Mouse (Mus musculus): ENCODE data around the gene Cep290. TPM values are rescaled to one million over a fixed set of nuclear protein-coding genes. Genes with fewer than 3 reads are reported as not detected.

The Cep290 gene
- polyA plus RNA-seq (2012; fragmentation: generic; extraction: Trizol) = 0.89 TPM

- Histone ChIP-seq H3K4me3 (peak within 1 kb of the TSS; percentile 85), H3K27me3 (ENCODE audit: control insufficient read depth, insufficient read depth, insufficient read length) (no peaks in the 10 kb centered on the region), H3K36me3 (ENCODE audit: control insufficient read depth, insufficient read depth) (no peaks in the 10 kb centered on the region), H3K4me2 (ENCODE audit: low read depth) (peak within 1 kb of the TSS; percentile 91), H3K79me2 (ENCODE audit: control insufficient read depth, insufficient read depth) (peaks cover 39% of the 10 kb centered on the region), H3ac (ENCODE audit: control insufficient read depth, insufficient read length) (peak within 1 kb of the TSS; percentile 56)
- peak; percentile 68 for TF ChIP-seq POLR2A (IDR thresholded peaks at IDR 0.05; ENCODE audit: insufficient read length, low read depth)
- TF ChIP-seq TCF3 (IDR thresholded peaks at IDR 0.05; ENCODE audit: insufficient read length, low read depth) = no peak
- peak; percentile 54 for TF ChIP-seq POLR2AphosphoS2 (IDR thresholded peaks at IDR 0.05; ENCODE audit: insufficient read length, low read depth)
- TF ChIP-seq MYOD1 (IDR thresholded peaks at IDR 0.05; ENCODE audit: control insufficient read depth in 1 of 3, insufficient read length in 2 of 3, low read depth in 2 of 3) = no peak
Observed at GRCm38 (mm10) chr10:100487097-100487978, at the start of gene Cep290, which contains the start of gene Tmtc3. Cep290 (plus strand) TSS chr10:100487558. Tmtc3 (minus strand) TSS chr10:100487350.

- Histone ChIP-seq H3K4me3 (no peak overlapping the region), H3ac (ENCODE audit: control insufficient read depth, insufficient read length) (no peak overlapping the region), H3K79me2 (ENCODE audit: control insufficient read depth, insufficient read depth) (no peaks in the 10 kb centered on the region), H3K4me2 (ENCODE audit: low read depth) (no peak overlapping the region), H3K36me3 (ENCODE audit: control insufficient read depth, insufficient read depth) (peaks cover 18% of the 10 kb centered on the region), H3K27me3 (ENCODE audit: control insufficient read depth, insufficient read depth, insufficient read length) (no peaks in the 10 kb centered on the region)
- no peak for TF ChIP-seq E2F4 (IDR thresholded peaks at IDR 0.05; ENCODE audit: insufficient read depth)
Observed at GRCm38 (mm10) chr10:100449394-100449793, 38.0 kb upstream of the Cep290 start.

- Histone ChIP-seq H3K79me2 (ENCODE audit: control insufficient read depth, insufficient read depth) (no peaks in the 10 kb centered on the region), H3K4me2 (ENCODE audit: low read depth) (no peak overlapping the region), H3ac (ENCODE audit: control insufficient read depth, insufficient read length) (no peak overlapping the region), H3K4me3 (no peak overlapping the region), H3K27me3 (ENCODE audit: control insufficient read depth, insufficient read depth, insufficient read length) (no peaks in the 10 kb centered on the region), H3K36me3 (ENCODE audit: control insufficient read depth, insufficient read depth) (peaks cover 24% of the 10 kb centered on the region)
- TF ChIP-seq MYOD1 (IDR thresholded peaks at IDR 0.05; ENCODE audit: control insufficient read depth in 1 of 3, insufficient read length in 2 of 3, low read depth in 2 of 3) (no peak), E2F4 (IDR thresholded peaks at IDR 0.05; ENCODE audit: insufficient read depth) (no peak), REST (IDR thresholded peaks at IDR 0.05; ENCODE audit: insufficient read depth, insufficient read length) (no peak), MYOG (IDR thresholded peaks at IDR 0.05; ENCODE audit: control insufficient read depth in 1 of 3, insufficient read depth in 1 of 3, insufficient read length in 2 of 3, low read depth in 2 of 3) (no peak), USF1 (IDR thresholded peaks at IDR 0.05; ENCODE audit: low read depth) (no peak), MAX (IDR thresholded peaks at IDR 0.05; ENCODE audit: low read depth) (no peak), POLR2AphosphoS2 (IDR thresholded peaks at IDR 0.05; ENCODE audit: insufficient read length, low read depth) (no peak), POLR2A (IDR thresholded peaks at IDR 0.05; ENCODE audit: insufficient read length, low read depth) (no peak)
Observed at GRCm38 (mm10) chr10:100460515-100460914, 26.8 kb upstream of the Cep290 start.

GRCm38 (mm10) chr10:100475040-100475439 is 12.3 kb upstream of the Cep290 start:
- TF ChIP-seq MYOG (IDR thresholded peaks at IDR 0.05; ENCODE audit: control insufficient read depth in 1 of 3, insufficient read depth in 1 of 3, insufficient read length in 2 of 3, low read depth in 2 of 3) (no peak), SRF (IDR thresholded peaks at IDR 0.05; ENCODE audit: control insufficient read depth, insufficient read length, low read depth) (no peak), MAX (IDR thresholded peaks at IDR 0.05; ENCODE audit: low read depth) (no peak), POLR2AphosphoS2 (IDR thresholded peaks at IDR 0.05; ENCODE audit: insufficient read length, low read depth) (no peak), E2F4 (IDR thresholded peaks at IDR 0.05; ENCODE audit: insufficient read depth) (no peak), POLR2A (IDR thresholded peaks at IDR 0.05; ENCODE audit: insufficient read length, low read depth) (no peak), REST (IDR thresholded peaks at IDR 0.05; ENCODE audit: insufficient read depth, insufficient read length) (no peak), CEBPB (IDR thresholded peaks at IDR 0.05; ENCODE audit: insufficient read depth, poor library complexity, severe bottlenecking) (no peak), USF1 (IDR thresholded peaks at IDR 0.05; ENCODE audit: low read depth) (no peak), TCF3 (IDR thresholded peaks at IDR 0.05; ENCODE audit: insufficient read length, low read depth) (no peak), MYOD1 (IDR thresholded peaks at IDR 0.05; ENCODE audit: control insufficient read depth in 1 of 3, insufficient read length in 2 of 3, low read depth in 2 of 3) (no peak), TCF12 (IDR thresholded peaks at IDR 0.05; ENCODE audit: insufficient read depth, poor library complexity, severe bottlenecking) (no peak)
- Histone ChIP-seq H3K27me3 (ENCODE audit: control insufficient read depth, insufficient read depth, insufficient read length) (no peaks in the 10 kb centered on the region), H3K79me2 (ENCODE audit: control insufficient read depth, insufficient read depth) (peaks cover 5% of the 10 kb centered on the region), H3K36me3 (ENCODE audit: control insufficient read depth, insufficient read depth) (no peaks in the 10 kb centered on the region), H3K4me3 (no peak overlapping the region), H3K4me2 (ENCODE audit: low read depth) (no peak overlapping the region), H3ac (ENCODE audit: control insufficient read depth, insufficient read length) (no peak overlapping the region)

- H3K79me2 ChIP-seq (ENCODE audit: control insufficient read depth, insufficient read depth) = peaks cover 26% of the 10 kb centered on the region
- H3K36me3 ChIP-seq (ENCODE audit: control insufficient read depth, insufficient read depth) = no peaks in the 10 kb centered on the region
- no peak for TF ChIP-seq REST (IDR thresholded peaks at IDR 0.05; ENCODE audit: insufficient read depth, insufficient read length)
- no peak for TF ChIP-seq POLR2AphosphoS2 (IDR thresholded peaks at IDR 0.05; ENCODE audit: insufficient read length, low read depth)
- no peak overlapping the region for H3ac ChIP-seq (ENCODE audit: control insufficient read depth, insufficient read length)
- no peaks in the 10 kb centered on the region for H3K27me3 ChIP-seq (ENCODE audit: control insufficient read depth, insufficient read depth, insufficient read length)
- no peak overlapping the region for H3K4me2 ChIP-seq (ENCODE audit: low read depth)
- no peak overlapping the region for H3K4me3 ChIP-seq
Observed at GRCm38 (mm10) chr10:100479538-100479937, 7.8 kb upstream of the Cep290 start.
